Mouse (Mus musculus): ENCODE results near the gene Akap9.

GRCm38 (mm10) chr5:3928690-3929046 is 814 bp downstream of the Akap9 start:
- no peak for TF ChIP-seq GATA1 (IDR thresholded peaks at IDR 0.05; ENCODE audit: borderline replicate concordance, low read length)
- TF ChIP-seq FLI1 (IDR thresholded peaks at IDR 0.05; ENCODE audit: low read length), result no peak

All from megakaryocyte, embryonic 14.5 days (primary cell).